Mouse (Mus musculus) lung, adult 2 months (tissue): ENCODE data around the gene Actr3b.

Experiments used
- CTCF ChIP-seq: fragments of 200-500 bp; IDR thresholded peaks from 2 replicates; pipeline ENCODE4 v1.5.1; 2011; ENCODE audit warnings: mild to moderate bottlenecking, low read length, control low read depth; ENCODE audit not compliant: insufficient read depth
- POLR2A ChIP-seq: fragments of 200-500 bp; IDR thresholded peaks from 2 replicates; pipeline ENCODE4 v1.6.1; 2011; ENCODE audit warnings: low read depth, mild to moderate bottlenecking, control low read depth, low read length, borderline replicate concordance; ENCODE audit errors: extremely low read depth

- TF ChIP-seq CTCF (no peak), POLR2A (no peak)
These were observed 624 bp downstream of the Actr3b start for GRCm38 (mm10) chr5:25760410-25760832.
